Mouse (Mus musculus) forebrain, postnatal 0 days (tissue): Measurements from ENCODE around the gene Tspan8. TPM values are rescaled to one million over a fixed set of nuclear protein-coding genes. Genes with fewer than 3 reads are reported as not detected.

Experiments used
- ATAC-seq: fragments of 200-750 bp; cut with Nextera tagmentation; 2 replicates; pipeline ENCODE4 v1.8.0; 2017; ENCODE audit warnings: mild to moderate bottlenecking, moderate library complexity
- DNase-seq: peaks from one replicate; pipeline ENCODE4 v3.0.0-alpha.2; 2015
- H3K27ac ChIP-seq: fragments of 300-500 bp; sonication (generic); 2 replicates; pipeline ENCODE4 v1.5.1; 2014; ENCODE audit warnings: low read depth, mild to moderate bottlenecking, antibody characterized with exemption, low read length, moderate library complexity, mixed read lengths
- H3K27me3 ChIP-seq: fragments of 300-500 bp; sonication (generic); 2 replicates; pipeline ENCODE4 v1.6.1; 2014; ENCODE audit warnings: mild to moderate bottlenecking, low read length, mixed read lengths; ENCODE audit not compliant: insufficient read depth
- H3K36me3 ChIP-seq: fragments of 300-500 bp; sonication (generic); 2 replicates; pipeline ENCODE4 v1.6.1; 2014; ENCODE audit warnings: mild to moderate bottlenecking, moderate library complexity; ENCODE audit not compliant: insufficient read depth
- H3K4me1 ChIP-seq: fragments of 300-500 bp; sonication (generic); 2 replicates; pipeline ENCODE4 v1.6.1; 2014; ENCODE audit warnings: antibody characterized with exemption; ENCODE audit not compliant: insufficient read depth
- H3K4me2 ChIP-seq: fragments of 300-500 bp; sonication (generic); 2 replicates; pipeline ENCODE4 v1.6.1; 2014; ENCODE audit warnings: low read depth, mild to moderate bottlenecking, moderate library complexity
- H3K4me3 ChIP-seq: fragments of 300-500 bp; sonication (generic); 2 replicates; pipeline ENCODE4 v1.5.1; 2014; ENCODE audit warnings: low read depth, low read length, mixed read lengths
- H3K9ac ChIP-seq: fragments of 300-500 bp; sonication (generic); 2 replicates; pipeline ENCODE4 v1.6.1; 2014; ENCODE audit warnings: mild to moderate bottlenecking
- H3K9me3 ChIP-seq: fragments of 300-500 bp; sonication (generic); 2 replicates; pipeline ENCODE4 v1.6.1; 2016; ENCODE audit warnings: low read length
- CTCF ChIP-seq: sonication (generic); IDR thresholded peaks from 2 replicates; pipeline ENCODE4 v1.5.1; 2016; ENCODE audit warnings: antibody characterized with exemption, control low read depth, low read depth
- WGBS: fragments of 180-500 bp; shearing (Covaris S2); extraction: QIAGEN DNeasy Blood & Tissue Kit; methylation state at CpG from one replicate; pipeline ENCODE4 v1.1.7; 2014; 5-methylcytosine and 5-hydroxymethylcytosine counted together
- polyA plus RNA-seq: library from polyadenylated mRNA; unstranded; fragments of >200 nt; fragmentation: Nextera tagmentation; extraction: Ambion mirVana; gene quantifications from 2 replicates; pipeline ENCODE4 v1.2.1, GENCODE M21; 2015
- total RNA-seq: library from RNA; depleted of rRNA; stranded (reverse); fragments of >200 nt; gene quantifications from 2 replicates; pipeline ENCODE4 v1.2.3, GENCODE M21; 2014

The Tspan8 gene
- total and polyA plus RNA-seq, 2 experiments from 2014 or later: 1.0 to 5.2 TPM

DNA sequence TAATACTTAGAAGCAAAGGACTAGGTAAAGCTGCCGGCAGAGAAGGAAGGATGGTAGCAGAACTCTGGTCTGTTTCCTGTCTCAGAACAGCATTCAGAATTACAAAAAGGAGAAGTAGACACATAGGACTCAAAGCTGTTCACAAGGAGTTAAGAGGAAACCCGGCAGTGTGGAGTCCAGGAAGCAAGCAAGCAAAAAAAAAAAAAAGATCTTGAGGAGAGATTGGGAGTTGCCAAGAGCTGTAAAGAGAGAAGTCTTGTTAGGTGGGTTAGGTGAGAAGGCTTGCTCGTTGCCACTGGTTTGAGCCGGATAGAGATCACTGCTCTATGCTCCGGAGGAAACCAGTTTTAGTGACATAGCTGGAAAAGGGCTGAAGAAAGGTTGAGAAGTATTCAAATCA, 10.6 kb upstream of the Tspan8 start:
- H3K9ac ChIP-seq: no peak overlapping the region
- WGBS: 89% methylated on average over 5 of the region's 5 CpGs
- no peaks in the 10 kb centered on the region for H3K36me3 ChIP-seq
- TF ChIP-seq CTCF: no peak
- H3K4me2 ChIP-seq: no peak overlapping the region
- H3K27me3 ChIP-seq: no peaks in the 10 kb centered on the region
- ATAC-seq (no peak), DNase-seq (no peak)
- H3K4me1 ChIP-seq: no peaks in the 10 kb centered on the region
- H3K4me3 ChIP-seq: no peak overlapping the region
- H3K27ac ChIP-seq: no peak overlapping the region
- H3K9me3 ChIP-seq: no peaks in the 10 kb centered on the region

- Histone ChIP-seq H3K4me1 (no peaks in the 10 kb centered on the region), H3K4me3 (no peak overlapping the region), H3K9ac (no peak overlapping the region), H3K36me3 (no peaks in the 10 kb centered on the region), H3K27me3 (no peaks in the 10 kb centered on the region), H3K9me3 (no peaks in the 10 kb centered on the region), H3K4me2 (no peak overlapping the region), H3K27ac (no peak overlapping the region)
- DNase-seq: no peak
- TF ChIP-seq CTCF: no peak
- no peak for ATAC-seq
- WGBS: 88% methylated on average over 7 of the region's 7 CpGs
These were observed 7.5 kb upstream of the Tspan8 start for GRCm38 (mm10) chr10:115809169-115809568.

- no peak for DNase-seq
- no peaks in the 10 kb centered on the region for H3K27me3 ChIP-seq
- no peak for TF ChIP-seq CTCF
- no peaks in the 10 kb centered on the region for H3K4me1 ChIP-seq
- no peak overlapping the region for H3K4me2 ChIP-seq
- no peak for ATAC-seq
- no peak overlapping the region for H3K9ac ChIP-seq
- H3K27ac ChIP-seq: no peak overlapping the region
- WGBS: 44% methylated on average over 5 of the region's 5 CpGs
- H3K36me3 ChIP-seq: no peaks in the 10 kb centered on the region
- no peaks in the 10 kb centered on the region for H3K9me3 ChIP-seq
- no peak overlapping the region for H3K4me3 ChIP-seq
These were observed 5.1 kb upstream of the Tspan8 start for GRCm38 (mm10) chr10:115811519-115811918.

DNA sequence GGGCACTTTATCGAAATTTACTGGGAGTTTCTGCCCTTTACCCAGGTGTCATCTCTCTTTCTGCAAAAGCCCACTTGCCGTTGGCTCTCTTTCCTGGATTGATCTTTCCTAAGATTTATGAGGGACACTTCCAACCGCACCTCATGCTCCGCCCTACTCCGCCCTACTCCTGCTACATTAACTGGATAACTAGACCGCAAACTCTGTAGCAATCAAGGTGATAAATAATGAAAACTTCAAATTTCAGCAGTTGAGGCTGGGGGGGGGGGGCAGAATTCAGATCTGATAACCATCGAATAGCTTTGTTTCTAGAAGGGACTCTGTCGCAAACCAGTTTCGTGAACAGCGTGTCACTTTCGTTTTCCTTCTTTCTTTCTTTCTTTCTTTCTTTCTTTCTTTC, 1.8 kb upstream of the Tspan8 start:
- no peak for ATAC-seq
- no peak overlapping the region for H3K9ac ChIP-seq
- no peaks in the 10 kb centered on the region for H3K36me3 ChIP-seq
- H3K27me3 ChIP-seq: no peaks in the 10 kb centered on the region
- H3K9me3 ChIP-seq: no peaks in the 10 kb centered on the region
- TF ChIP-seq CTCF: no peak
- WGBS: 97% methylated on average over 11 of the region's 11 CpGs
- H3K27ac ChIP-seq: no peak overlapping the region
- H3K4me2 ChIP-seq: no peak overlapping the region
- no peak for DNase-seq
- H3K4me3 ChIP-seq: no peak overlapping the region
- H3K4me1 ChIP-seq: no peaks in the 10 kb centered on the region

- 67% methylated on average over 13 of the region's 13 CpGs for WGBS
- no peak overlapping the region for H3K9ac ChIP-seq
- TF ChIP-seq CTCF: no peak
- no peak overlapping the region for H3K4me3 ChIP-seq
- H3K4me1 ChIP-seq: no peaks in the 10 kb centered on the region
- no peak overlapping the region for H3K27ac ChIP-seq
- no peak for DNase-seq
- H3K36me3 ChIP-seq: no peaks in the 10 kb centered on the region
- no peaks in the 10 kb centered on the region for H3K27me3 ChIP-seq
- no peak for ATAC-seq
- H3K9me3 ChIP-seq: no peaks in the 10 kb centered on the region
- no peak overlapping the region for H3K4me2 ChIP-seq
These were observed 558 bp downstream of the Tspan8 start for GRCm38 (mm10) chr10:115817056-115817724.

- H3K4me2 ChIP-seq: no peak overlapping the region
- ATAC-seq (no peak), DNase-seq (no peak)
- no peaks in the 10 kb centered on the region for H3K4me1 ChIP-seq
- H3K4me3 ChIP-seq: no peak overlapping the region
- no peak overlapping the region for H3K27ac ChIP-seq
- no peak overlapping the region for H3K9ac ChIP-seq
- WGBS: 91% methylated on average over 7 of the region's 7 CpGs
- TF ChIP-seq CTCF: no peak
- no peaks in the 10 kb centered on the region for H3K36me3 ChIP-seq
- no peaks in the 10 kb centered on the region; the same call in 1 of the 2 replicates for H3K27me3 ChIP-seq
- H3K9me3 ChIP-seq: no peaks in the 10 kb centered on the region
These were observed 8.7 kb downstream of the Tspan8 start for GRCm38 (mm10) chr10:115825289-115825688.

- Histone ChIP-seq H3K4me1 (no peaks in the 10 kb centered on the region), H3K9ac (no peak overlapping the region), H3K36me3 (no peaks in the 10 kb centered on the region), H3K4me3 (no peak overlapping the region), H3K4me2 (no peak overlapping the region), H3K27ac (no peak overlapping the region), H3K27me3 (no peaks in the 10 kb centered on the region; the same call in 1 of the 2 replicates), H3K9me3 (no peaks in the 10 kb centered on the region)
- ATAC-seq (no peak), DNase-seq (no peak)
- WGBS: 92% methylated on average over 5 of the region's 5 CpGs
- TF ChIP-seq CTCF: no peak
These were observed 12.2 kb downstream of the Tspan8 start for GRCm38 (mm10) chr10:115828872-115829271.

DNA sequence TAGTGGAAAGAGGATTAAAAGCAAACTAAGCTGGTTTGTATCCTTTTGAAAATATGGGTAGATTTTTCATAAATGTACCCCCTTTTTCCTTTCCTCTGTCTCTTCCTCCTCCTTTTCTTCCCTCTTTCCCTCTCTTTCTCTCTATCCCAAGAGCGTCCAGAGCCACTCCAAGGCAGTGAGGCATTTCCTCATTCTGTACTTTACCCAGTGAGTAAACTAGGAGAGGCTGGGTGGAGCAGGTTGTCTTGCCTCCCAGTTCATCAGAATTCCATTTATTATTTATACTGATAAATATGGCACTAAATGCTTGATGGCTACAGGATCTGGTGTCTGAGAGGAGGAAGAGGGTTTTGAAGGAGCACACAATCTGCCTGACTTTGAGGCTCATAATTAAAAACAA, 13.1 kb downstream of the Tspan8 start:
- no peaks in the 10 kb centered on the region; the same call in 1 of the 2 replicates for H3K27me3 ChIP-seq
- H3K9me3 ChIP-seq: no peaks in the 10 kb centered on the region
- H3K9ac ChIP-seq: no peak overlapping the region
- H3K36me3 ChIP-seq: no peaks in the 10 kb centered on the region
- no peak for TF ChIP-seq CTCF
- no peak overlapping the region for H3K4me2 ChIP-seq
- H3K4me1 ChIP-seq: no peaks in the 10 kb centered on the region
- DNase-seq (no peak), ATAC-seq (no peak)
- no peak overlapping the region for H3K4me3 ChIP-seq
- 57% methylated on average over 1 of the region's 1 CpGs for WGBS
- no peak overlapping the region for H3K27ac ChIP-seq
